Mouse (Mus musculus) cerebellum, adult 18-20 months (tissue): ENCODE data around the gene Prss44.
A peak's percentile ranks its signal among the peaks of the same experiment; 100 is the strongest.
"Not testable (repeated sequence)": the region's sequence is repeated elsewhere in the genome, so short reads cannot be mapped to it uniquely, and the experiment has no call there.

Experiments
- DNase-seq, 2 experiments: peaks; one replicate each; pipeline ENCODE4 v3.0.0; 2021

Prss44 gene

DNA sequence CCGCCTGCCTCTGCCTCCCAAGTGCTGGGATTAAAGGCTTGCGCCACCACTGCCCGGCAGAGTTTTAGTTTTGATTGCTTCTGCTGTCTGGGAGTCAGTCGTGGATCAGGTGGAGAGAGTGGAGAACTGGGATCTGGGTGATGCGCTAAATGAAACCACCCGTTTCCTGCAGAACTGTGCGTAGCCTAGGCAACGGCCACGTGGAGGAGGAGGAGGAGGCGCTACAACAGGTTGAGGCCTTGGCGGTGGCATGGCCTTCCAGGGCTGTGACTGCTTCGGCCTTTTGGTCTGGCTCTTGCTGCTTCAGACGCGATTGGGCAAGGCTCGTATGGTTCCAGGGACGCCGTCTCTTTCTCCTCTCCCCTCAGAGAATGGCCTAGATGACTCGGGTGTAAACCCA, at the start of gene Prss44:
TSS of gene Prss44 (plus strand) at position 206 of the 400 bp plus-strand sequence.
- DNase-seq, result no peak

GRCm38 (mm10) chr9:110772336-110772735, 41.5 kb upstream of the Prss44 start:
- no peak for DNase-seq

DNA sequence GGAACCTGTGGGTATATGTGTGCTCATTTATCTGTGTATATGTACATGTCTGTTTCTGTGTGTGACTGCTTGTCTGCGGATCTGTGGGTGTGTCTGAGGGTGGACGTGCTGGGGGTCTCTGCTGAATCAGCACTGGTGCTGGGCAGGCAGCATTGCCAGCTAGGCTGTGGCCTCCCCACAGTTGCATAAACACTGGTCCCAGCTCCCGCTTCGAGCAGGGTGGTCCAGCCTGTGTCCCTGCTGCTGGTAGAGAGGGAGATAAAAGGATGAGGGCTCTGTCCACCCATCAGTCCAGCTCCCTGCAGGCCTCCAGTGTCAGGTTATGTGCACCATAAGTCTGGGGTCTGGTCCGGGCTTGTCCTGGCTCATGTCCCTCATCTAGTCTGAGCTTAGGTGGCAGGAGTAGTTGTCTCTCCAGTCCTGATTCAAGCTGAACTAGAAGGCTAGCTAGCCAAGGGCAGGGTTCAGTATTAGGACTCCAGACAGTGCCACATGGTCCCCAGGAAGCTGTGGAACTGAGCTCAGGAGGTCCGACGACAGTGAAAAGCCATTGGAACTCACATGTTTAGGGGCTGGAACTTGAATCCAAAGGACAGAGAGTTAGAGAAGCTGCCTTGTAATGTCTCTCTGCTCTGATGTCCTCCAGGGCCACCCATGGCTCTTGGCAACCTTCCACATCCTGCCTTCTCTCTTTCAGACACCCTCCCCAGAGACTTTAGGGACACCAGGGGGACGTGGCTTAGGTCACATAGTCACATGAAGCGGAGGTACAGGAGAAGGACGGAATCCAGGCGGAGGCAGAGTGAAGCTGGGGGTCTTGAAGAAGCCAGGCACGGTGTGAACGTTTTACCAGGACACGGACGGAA, 39.2 kb upstream of the Prss44 start:
- DNase-seq, result no peak

GRCm38 (mm10) chr9:110775269-110776022, 38.3 kb upstream of the Prss44 start:
- DNase-seq, result no peak

- DNase-seq, result no peak
Observed at GRCm38 (mm10) chr9:110778100-110778499, 35.7 kb upstream of the Prss44 start.

DNA sequence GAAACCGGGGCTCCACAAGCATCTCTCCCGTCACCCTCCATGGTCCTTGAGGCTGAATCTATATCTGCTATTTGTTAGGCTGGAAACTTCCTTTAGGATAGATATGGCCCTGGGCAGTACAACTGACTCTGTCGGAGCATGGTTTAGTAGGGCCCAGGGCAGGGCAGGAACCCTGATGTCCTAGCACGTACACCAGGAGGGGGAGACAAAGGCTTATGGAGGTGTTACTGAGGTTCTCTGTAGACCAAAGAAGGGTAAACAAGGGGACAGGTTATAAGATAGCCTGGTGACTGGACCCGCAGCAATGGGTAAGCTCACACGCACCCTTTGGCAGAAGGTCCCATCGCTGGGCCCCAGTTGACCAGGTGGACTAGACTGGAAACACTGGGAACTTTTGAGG, 35.2 kb upstream of the Prss44 start:
- DNase-seq, result no peak

DNA sequence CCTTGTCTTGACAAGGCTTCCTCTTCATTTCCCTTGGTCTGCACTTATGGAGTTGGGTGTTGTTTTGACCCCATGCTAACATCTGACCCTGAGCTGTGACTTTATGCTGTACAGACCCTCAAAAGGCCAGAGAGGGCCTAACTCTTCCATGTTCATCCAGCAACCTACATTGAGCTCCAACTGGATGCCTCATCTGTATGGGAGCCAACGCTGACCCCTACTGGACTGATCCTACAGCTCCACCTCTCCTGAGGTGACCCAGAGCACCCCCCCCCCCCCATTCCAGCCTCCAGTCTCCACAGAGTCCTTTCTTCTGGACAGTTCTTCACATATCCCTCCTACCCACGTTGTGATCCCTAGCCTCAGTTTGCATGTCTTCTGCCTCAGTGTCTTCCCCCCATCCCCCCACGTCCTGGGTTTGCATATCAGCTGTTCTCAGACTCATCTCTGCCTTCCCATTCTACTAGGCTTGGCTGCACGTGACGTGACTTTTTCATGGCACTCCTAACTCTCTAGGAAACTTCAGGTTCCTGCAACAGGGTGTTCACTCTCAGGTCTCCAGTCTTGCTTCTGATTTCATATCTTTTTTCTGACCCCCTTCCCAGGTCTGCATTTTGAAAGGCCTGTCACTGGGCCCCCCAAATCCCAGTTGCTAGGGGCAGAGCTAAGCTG, 34.4 kb upstream of the Prss44 start:
- DNase-seq, result no peak

DNA sequence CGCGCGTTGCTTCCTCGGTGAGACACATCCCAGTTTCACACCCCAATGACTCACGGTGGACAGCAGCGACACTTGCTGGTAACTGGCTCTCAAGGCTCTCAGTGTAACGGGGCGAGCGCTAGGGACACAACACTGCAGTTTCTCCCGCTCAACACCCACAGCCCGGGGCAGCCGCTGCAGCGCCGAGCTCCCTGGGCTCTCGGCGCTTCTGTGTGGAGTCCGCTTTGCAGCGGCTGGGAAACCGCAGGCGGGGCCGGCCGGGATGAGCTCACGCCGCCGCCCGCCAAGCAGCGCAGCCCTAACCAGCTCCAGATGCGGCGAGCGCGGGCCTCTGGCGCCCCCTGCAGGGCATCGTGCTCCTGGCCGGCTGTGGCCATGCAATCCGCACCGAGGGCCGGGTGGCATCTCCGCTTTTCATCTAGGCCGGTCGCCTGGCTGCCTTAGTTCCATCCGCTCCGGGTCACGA, 32.5 kb upstream of the Prss44 start:
- peak; percentile 89 to 97 for DNase-seq

DNA sequence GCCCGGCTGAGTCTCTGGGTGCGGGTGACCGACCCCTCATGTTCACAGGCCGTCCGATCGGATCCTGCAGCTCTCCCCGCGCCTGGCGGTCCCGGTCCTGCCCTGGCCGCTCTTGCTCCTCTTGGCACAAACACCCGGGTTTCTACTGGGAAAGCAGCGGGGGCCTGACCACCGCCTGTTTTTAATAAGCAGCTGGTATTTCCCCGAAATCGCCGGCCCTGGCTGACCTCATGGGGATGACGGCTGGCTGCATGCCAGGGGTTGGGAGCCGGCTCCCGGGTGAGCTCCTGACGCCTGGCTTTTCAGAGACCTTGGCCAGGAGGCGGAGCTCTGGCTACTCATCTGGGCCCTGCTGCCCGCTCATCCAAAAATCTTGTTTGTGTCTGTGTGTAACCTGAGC, 32.1 kb upstream of the Prss44 start:
- peak; percentile 72 to 83 for DNase-seq

GRCm38 (mm10) chr9:110783611-110784010, 30.2 kb upstream of the Prss44 start:
- no peak for DNase-seq

- DNase-seq, result no peak
Observed at GRCm38 (mm10) chr9:110788169-110788568, 25.6 kb upstream of the Prss44 start.

DNA sequence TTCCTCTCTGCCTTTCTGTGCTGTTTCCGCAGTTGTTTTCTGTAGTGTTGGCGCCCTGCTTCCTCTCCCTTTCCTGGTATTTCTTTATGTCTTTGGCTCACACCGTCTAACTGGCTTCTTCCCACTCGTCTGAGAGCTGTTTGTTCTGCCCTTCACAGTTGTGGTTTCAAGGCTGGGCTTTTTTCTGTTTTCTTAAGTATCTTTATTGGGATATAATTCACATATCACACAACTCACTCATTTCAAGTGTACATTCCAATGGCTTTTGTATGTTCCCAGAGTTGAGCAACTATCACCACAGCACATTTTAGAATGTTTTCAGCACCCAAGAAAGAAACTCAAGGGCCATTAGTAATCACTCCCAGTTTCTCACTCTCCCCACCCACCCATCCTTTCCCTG, 23.3 kb upstream of the Prss44 start:
- no peak for DNase-seq

- no peak for DNase-seq
Observed at GRCm38 (mm10) chr9:110797013-110797412, 16.8 kb upstream of the Prss44 start.

GRCm38 (mm10) chr9:110797866-110798265, 15.9 kb upstream of the Prss44 start, which contains the start of gene Prss42:
TSS of gene Prss42 (plus strand) at chr9:110798166.
- no peak for DNase-seq

- no peak for DNase-seq
Observed at GRCm38 (mm10) chr9:110800834-110801479, 12.8 kb upstream of the Prss44 start.

DNA sequence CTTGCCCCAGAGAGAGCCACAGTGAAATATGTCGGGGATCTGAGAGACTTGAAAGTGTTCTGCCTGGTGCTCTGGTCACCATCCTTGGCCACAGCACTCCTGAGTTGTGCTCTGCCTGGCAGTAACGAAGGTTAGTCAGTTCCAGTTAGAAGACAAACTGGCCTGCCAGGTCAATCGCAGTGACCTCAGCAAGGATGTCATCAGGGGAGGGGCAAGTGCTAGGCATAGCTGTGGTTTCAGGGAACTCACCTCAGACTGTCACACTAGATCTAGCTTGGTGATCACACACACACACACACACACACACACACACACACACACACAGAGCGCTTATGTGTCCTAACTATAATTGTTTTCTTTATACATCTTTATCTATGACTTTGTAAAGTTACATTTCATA, 10.5 kb upstream of the Prss44 start:
- DNase-seq, result no peak

- no peak for DNase-seq
Observed at GRCm38 (mm10) chr9:110810051-110810450, 3.7 kb upstream of the Prss44 start.

DNA sequence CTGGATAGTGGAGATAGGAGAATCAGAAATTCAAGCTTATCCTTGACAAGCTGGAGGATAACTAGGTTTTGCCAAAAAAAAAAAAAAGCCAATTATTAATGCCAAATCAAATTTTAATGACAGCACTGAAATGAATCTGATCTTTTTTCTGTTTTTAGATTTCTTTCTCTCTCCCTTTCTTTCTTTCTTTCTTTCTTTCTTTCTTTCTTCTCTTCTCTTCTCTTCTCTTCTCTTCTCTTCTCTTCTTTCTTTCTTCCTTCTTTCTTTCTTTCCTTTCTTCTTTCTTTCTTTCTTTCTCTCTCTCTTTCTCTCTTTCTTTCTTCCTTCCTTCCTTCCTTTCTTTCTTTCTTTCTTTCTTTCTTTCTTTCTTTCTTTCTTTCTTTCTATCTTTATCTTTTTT, 6.8 kb downstream of the Prss44 start:
- DNase-seq, result not testable (repeated sequence)

DNA sequence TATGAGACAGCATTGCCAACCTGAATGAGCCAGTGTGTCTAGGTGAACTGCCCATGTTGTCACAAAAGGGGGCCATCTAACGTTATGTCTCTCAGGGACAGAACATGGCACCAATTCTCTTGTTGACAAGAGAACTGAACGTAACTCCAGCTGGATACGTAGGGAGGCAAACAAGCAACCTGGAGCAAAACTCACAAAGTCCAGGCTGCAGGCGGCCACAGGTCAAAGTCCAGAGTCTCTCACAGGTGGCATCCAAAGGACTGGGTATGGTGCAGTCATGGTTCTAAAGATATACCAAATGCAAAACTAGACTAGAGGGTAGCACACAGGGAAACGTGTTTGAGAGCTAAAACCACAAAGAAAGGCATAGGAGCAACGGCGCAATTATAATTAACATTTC, 7.6 kb downstream of the Prss44 start:
- DNase-seq, result no peak

DNA sequence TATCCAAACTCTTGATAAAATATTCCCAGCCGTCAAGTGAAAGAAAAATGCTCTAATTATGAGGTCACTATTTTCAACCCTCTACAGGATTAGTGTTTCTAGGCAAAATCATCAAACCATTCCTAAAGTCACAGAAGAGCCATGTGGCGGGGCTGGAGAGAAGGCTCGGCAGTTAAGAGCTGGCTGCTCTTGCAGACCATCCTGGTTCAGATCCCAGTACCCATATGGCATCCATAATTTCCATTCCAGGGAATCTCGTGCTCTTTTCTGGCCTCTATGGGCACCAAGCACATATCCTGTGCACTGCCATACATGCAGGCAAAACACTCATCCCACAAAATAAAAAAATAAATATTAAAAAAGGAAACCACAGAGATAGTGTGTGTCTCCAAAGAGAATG, 11.6 kb downstream of the Prss44 start:
- DNase-seq, result no peak

GRCm38 (mm10) chr9:110825832-110826231, 12.0 kb downstream of the Prss44 start:
- DNase-seq, result no peak

- no peak for DNase-seq
Observed at GRCm38 (mm10) chr9:110826390-110826789, 12.6 kb downstream of the Prss44 start, which contains the start of gene Prss43. TSS of gene Prss43 (plus strand) at chr9:110826690.

DNA sequence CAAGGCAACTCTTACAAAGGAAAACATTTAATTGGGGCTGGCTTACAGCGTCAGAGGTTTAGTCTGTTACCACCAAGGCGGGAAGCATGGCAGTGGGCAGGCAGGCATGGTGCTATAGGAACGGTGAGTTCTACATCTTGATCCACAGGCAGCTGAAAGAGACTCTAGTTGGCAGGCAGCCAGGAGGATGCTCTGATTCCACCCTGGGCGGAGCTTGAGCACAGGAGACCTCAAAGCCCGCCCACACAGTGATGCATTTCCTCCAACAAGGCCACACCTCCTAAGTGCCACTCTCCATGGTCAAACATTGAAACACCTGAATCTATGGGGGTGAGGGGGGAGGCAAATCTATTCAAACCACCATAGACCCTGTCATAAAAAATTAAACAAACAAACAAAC, 19.2 kb downstream of the Prss44 start:
- DNase-seq, result no peak
